Mouse (Mus musculus) spleen, adult 2 months (tissue): Measurements from ENCODE around the gene Dnm1.

Experiments used
- CTCF ChIP-seq: fragments of 200-500 bp; IDR thresholded peaks from 2 replicates; pipeline ENCODE4 v1.5.1; 2011; ENCODE audit warnings: mild to moderate bottlenecking, inconsistent platforms; ENCODE audit not compliant: insufficient read depth, insufficient read length, insufficient replicate concordance; ENCODE audit errors: extremely low read depth
- POLR2A ChIP-seq: fragments of 200-500 bp; IDR thresholded peaks from 2 replicates; pipeline ENCODE4 v1.6.1; 2011; ENCODE audit warnings: low read depth, low read length, inconsistent platforms

- TF ChIP-seq POLR2A (no peak), CTCF (no peak)
These were observed 24.2 kb downstream of the Dnm1 start for GRCm38 (mm10) chr2:32328911-32329460.
